ENCODE assay signal across 1 mouse cellular context in the genomic region with DNA sequence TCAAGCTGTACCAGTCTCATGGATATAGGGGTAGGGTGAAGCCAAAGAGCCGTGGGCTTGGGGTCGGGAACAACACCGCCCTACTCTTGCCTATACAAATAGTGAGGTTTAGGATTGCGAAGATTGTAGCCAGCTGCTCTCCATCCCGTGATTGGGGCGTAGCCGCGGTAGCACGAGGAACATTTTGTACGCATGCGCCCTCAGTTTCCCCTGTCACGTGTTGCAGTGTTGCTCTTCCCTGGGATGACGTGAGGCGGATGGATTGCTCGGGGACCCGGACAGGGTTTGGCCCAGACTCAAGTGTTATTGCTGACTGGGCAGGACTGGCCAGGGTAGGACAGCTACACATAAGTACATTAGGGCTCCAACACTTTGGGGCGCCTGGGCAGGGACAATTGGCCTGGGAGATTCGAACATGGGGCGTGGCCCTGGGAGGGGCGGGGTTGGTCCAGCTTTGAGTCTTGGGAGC.
TF ChIP-seq lines count a peak whose summit lies in the region.

No protein-coding gene starts in this region.

TF ChIP-seq in CH12.LX, 34 proteins besides CTCF, POLR2A, EP300 and RAD21:
- no peak; the same call in 1 of the 2 replicates for TF ChIP-seq TBP (conservative IDR thresholded peaks at IDR 0.05; ENCODE audit: low read depth, low read length)
- peak; percentile 94 for TF ChIP-seq USF2 (conservative IDR thresholded peaks at IDR 0.05; ENCODE audit: low read depth, low read length)
- peak; percentile 98 for TF ChIP-seq MAX (IDR thresholded peaks at IDR 0.05; ENCODE audit: low read length)
- peak; percentile 75 for TF ChIP-seq MAFK (IDR thresholded peaks at IDR 0.05; ENCODE audit: insufficient replicate concordance, low read length)
- no peak for TF ChIP-seq PAX5 (IDR thresholded peaks at IDR 0.05; ENCODE audit: low read length)
- TF ChIP-seq TCF12 (IDR thresholded peaks at IDR 0.05; ENCODE audit: low read depth, low read length), result 0 out of 2 replicates have a peak, but pooled peaks have one; percentile 45
- TF ChIP-seq NRF1 (IDR thresholded peaks at IDR 0.05; ENCODE audit: low read depth, low read length), result peak; percentile 83
- TF ChIP-seq USF1 (IDR thresholded peaks at IDR 0.05; ENCODE audit: low read depth, low read length), result peak; percentile 93
- no peak for TF ChIP-seq ZNF384 (IDR thresholded peaks at IDR 0.05; ENCODE audit: low read depth, low read length)
- TF ChIP-seq ZC3H11A (IDR thresholded peaks at IDR 0.05; ENCODE audit: low read depth, low read length), result no peak
- no peak for TF ChIP-seq POLR2AphosphoS2 (IDR thresholded peaks at IDR 0.05; ENCODE audit: low read depth, low read length)
- TF ChIP-seq JUN (IDR thresholded peaks at IDR 0.05; ENCODE audit: insufficient read depth, low read depth, low read length), result no peak
- TF ChIP-seq GABPA (IDR thresholded peaks at IDR 0.05; ENCODE audit: insufficient replicate concordance, low read depth, low read length), result no peak
- TF ChIP-seq HCFC1 (IDR thresholded peaks at IDR 0.05; ENCODE audit: low read depth, low read length), result 0 out of 2 replicates have a peak, but pooled peaks have one; percentile 13
- TF ChIP-seq MYC (IDR thresholded peaks at IDR 0.05; ENCODE audit: low read depth, low read length), result peak; percentile 74
- TF ChIP-seq KAT2A (IDR thresholded peaks at IDR 0.05; ENCODE audit: insufficient replicate concordance, low read length), result 0 out of 2 replicates have a peak, but pooled peaks have one; percentile 27
- peak; percentile 15; the same call in 1 of the 2 replicates for TF ChIP-seq NELFE (IDR thresholded peaks at IDR 0.05; ENCODE audit: low read depth, low read length)
- TF ChIP-seq JUND (conservative IDR thresholded peaks at IDR 0.05; ENCODE audit: low read depth, low read length), result no peak
- TF ChIP-seq RCOR1 (conservative IDR thresholded peaks at IDR 0.05; ENCODE audit: low read depth, low read length), result no peak
- TF ChIP-seq MEF2A (IDR thresholded peaks at IDR 0.05; ENCODE audit: borderline replicate concordance, low read depth, low read length), result 0 out of 2 replicates have a peak, but pooled peaks have one; percentile 25
- TF ChIP-seq E2F4 (IDR thresholded peaks at IDR 0.05; ENCODE audit: insufficient replicate concordance, low read depth, low read length), result no peak
- no peak; the same call in 1 of the 2 replicates for TF ChIP-seq CHD2 (IDR thresholded peaks at IDR 0.05; ENCODE audit: low read length)
- peak; percentile 88 for TF ChIP-seq MXI1 (IDR thresholded peaks at IDR 0.05; ENCODE audit: low read depth, low read length)
- TF ChIP-seq ZKSCAN1 (IDR thresholded peaks at IDR 0.05; ENCODE audit: borderline replicate concordance, low read depth, low read length), result no peak
- TF ChIP-seq UBTF (IDR thresholded peaks at IDR 0.05; ENCODE audit: low read depth, low read length), result no peak
- no peak for TF ChIP-seq IRF4 (IDR thresholded peaks at IDR 0.05; ENCODE audit: low read depth, low read length)
- TF ChIP-seq SMC3 (IDR thresholded peaks at IDR 0.05; ENCODE audit: low read depth, low read length), result no peak
- peak; percentile 32 for TF ChIP-seq ETS1 (conservative IDR thresholded peaks at IDR 0.05; ENCODE audit: low read depth, low read length)
- TF ChIP-seq ZMIZ1 (IDR thresholded peaks at IDR 0.05; ENCODE audit: low read depth, low read length), result no peak; the same call in none of the 2 replicates
- peak; percentile 87 for TF ChIP-seq CHD1 (IDR thresholded peaks at IDR 0.05; ENCODE audit: low read depth, low read length)
- TF ChIP-seq ELF1 (IDR thresholded peaks at IDR 0.05; ENCODE audit: low read depth, low read length), result no peak; the same call in 1 of the 2 replicates
- 0 out of 2 replicates have a peak, but pooled peaks have one; percentile 46 for TF ChIP-seq MAZ (IDR thresholded peaks at IDR 0.05; ENCODE audit: low read depth, low read length)
- peak; percentile 82; the same call in 1 of the 2 replicates for TF ChIP-seq SIN3A (IDR thresholded peaks at IDR 0.05; ENCODE audit: low read length)
- peak; percentile 86 for TF ChIP-seq BHLHE40 (IDR thresholded peaks at IDR 0.05; ENCODE audit: low read depth, low read length)
TF ChIP-seq in CH12.LX: peak in this region for 17.
